Mouse (Mus musculus) neural tube, embryonic 11.5 days (tissue): Measurements from ENCODE around the gene Srsf1. TPM values are rescaled to one million over a fixed set of nuclear protein-coding genes. Genes with fewer than 3 reads are reported as not detected.

Source experiments
- ATAC-seq: fragments of 200-750 bp; cut with Nextera tagmentation; 2 replicates; pipeline ENCODE4 v1.8.0; 2017; ENCODE audit warnings: moderate number of reproducible peaks, mild to moderate bottlenecking, moderate TSS enrichment, moderate library complexity; ENCODE audit not compliant: insufficient read depth, low FRiP score, low TSS enrichment
- DNase-seq: peaks from one replicate; pipeline ENCODE4 v3.0.0-alpha.2; 2015; ENCODE audit warnings: low spot score
- H3K27ac ChIP-seq: fragments of 300-500 bp; sonication (generic); 2 replicates; pipeline ENCODE4 v1.5.1; 2014; ENCODE audit warnings: low read depth, mild to moderate bottlenecking, low read length
- H3K27me3 ChIP-seq: fragments of 300-500 bp; sonication (generic); 2 replicates; pipeline ENCODE4 v1.6.1; 2014; ENCODE audit warnings: mild to moderate bottlenecking, low read length, mixed read lengths; ENCODE audit not compliant: control insufficient read depth, insufficient read depth
- H3K36me3 ChIP-seq: fragments of 300-500 bp; sonication (generic); 2 replicates; pipeline ENCODE4 v1.6.1; 2014; ENCODE audit warnings: mild to moderate bottlenecking, low read length, moderate library complexity, mixed read lengths; ENCODE audit not compliant: control insufficient read depth, insufficient read depth
- H3K4me1 ChIP-seq: fragments of 300-500 bp; sonication (generic); 2 replicates; pipeline ENCODE4 v1.6.1; 2014; ENCODE audit warnings: low read length, mixed read lengths; ENCODE audit not compliant: control insufficient read depth, insufficient read depth
- H3K4me2 ChIP-seq: fragments of 300-500 bp; sonication (generic); 2 replicates; pipeline ENCODE4 v1.6.1; 2014; ENCODE audit warnings: low read depth, mild to moderate bottlenecking, moderate library complexity
- H3K4me3 ChIP-seq: fragments of 300-500 bp; sonication (generic); 2 replicates; pipeline ENCODE4 v1.5.1; 2014; ENCODE audit warnings: low read depth, low read length
- H3K9ac ChIP-seq: fragments of 300-500 bp; sonication (generic); 2 replicates; pipeline ENCODE4 v1.6.1; 2014; ENCODE audit warnings: mild to moderate bottlenecking, low read length
- H3K9me3 ChIP-seq: fragments of 300-500 bp; sonication (generic); 2 replicates; pipeline ENCODE4 v1.6.1; 2016; ENCODE audit warnings: low read length; ENCODE audit not compliant: control insufficient read depth
- WGBS: fragments of 180-500 bp; shearing (Covaris S2); extraction: QIAGEN DNeasy Blood & Tissue Kit; methylation state at CpG from one replicate; pipeline ENCODE4 v1.1.7; 2014; 5-methylcytosine and 5-hydroxymethylcytosine counted together
- polyA plus RNA-seq: library from polyadenylated mRNA; unstranded; fragments of >200 nt; fragmentation: Nextera tagmentation; extraction: Ambion mirVana; gene quantifications from 2 replicates; pipeline ENCODE4 v1.2.1, GENCODE M21; 2014

Gene Srsf1
- polyA plus RNA-seq, 1 experiment from 2014 or later = 497 TPM

GRCm38 (mm10) chr11:88098021-88098729, 51.0 kb downstream of the Srsf1 start, which contains the start of gene Cuedc1:
TSS of gene Cuedc1 (plus strand) at chr11:88098058.
- H3K9ac ChIP-seq = peak within 1 kb of the TSS; percentile 89
- H3K27me3 ChIP-seq = no peaks in the 10 kb centered on the region
- peak within 1 kb of the TSS; percentile 97 for H3K27ac ChIP-seq
- peaks cover 9% of the 10 kb centered on the region; the same call in 1 of the 2 replicates for H3K4me1 ChIP-seq
- peak within 1 kb of the TSS; percentile 77 for H3K4me2 ChIP-seq
- 0 out of 2 replicates have a peak, but pooled peaks have one; percentile 25 for ATAC-seq
- H3K4me3 ChIP-seq = peak within 1 kb of the TSS; percentile 80
- no peaks in the 10 kb centered on the region for H3K9me3 ChIP-seq
- no peak for DNase-seq
- 29% methylated on average over 17 of the region's 17 CpGs for WGBS
- H3K36me3 ChIP-seq = no peaks in the 10 kb centered on the region

GRCm38 (mm10) chr11:88098787-88099598, 51.8 kb downstream of the Srsf1 start:
- Histone ChIP-seq H3K36me3 (no peaks in the 10 kb centered on the region), H3K4me2 (peak overlapping the region; percentile 77), H3K27ac (peak overlapping the region; percentile 97), H3K4me1 (peaks cover 9% of the 10 kb centered on the region; the same call in 1 of the 2 replicates), H3K9me3 (no peaks in the 10 kb centered on the region), H3K9ac (peak overlapping the region; percentile 89), H3K27me3 (no peaks in the 10 kb centered on the region), H3K4me3 (peak overlapping the region; percentile 80)
- under 1% methylated on average over 68 of the region's 95 CpGs for WGBS
- ATAC-seq (peak; percentile 72), DNase-seq (peak; percentile 84)

DNA sequence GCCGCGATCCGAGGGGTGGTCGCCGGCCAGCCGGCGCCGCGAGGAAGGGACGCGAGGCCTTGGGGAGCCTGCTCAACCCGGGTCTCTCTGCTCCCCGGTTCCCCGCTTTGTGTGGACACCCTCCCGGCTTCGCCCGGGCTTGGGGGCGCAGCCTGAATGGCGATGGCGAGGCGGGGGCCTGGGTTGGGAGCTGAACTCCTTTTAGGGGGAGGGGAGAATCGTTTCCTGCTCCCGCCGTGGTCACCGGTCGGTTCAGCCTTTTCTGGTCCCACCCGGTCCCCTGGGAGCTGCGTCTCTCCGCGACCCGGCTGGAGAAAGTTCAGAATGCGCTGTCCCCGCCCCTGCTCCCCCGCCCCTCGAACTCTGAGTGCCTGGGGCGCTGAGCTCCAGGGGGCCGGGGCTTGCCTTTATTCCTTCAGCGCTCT, 52.4 kb downstream of the Srsf1 start:
- 0% methylated on average over 38 of the region's 38 CpGs for WGBS
- peak; percentile 76 for DNase-seq

GRCm38 (mm10) chr11:88100170-88100569, 53.0 kb downstream of the Srsf1 start:
- WGBS = 48% methylated on average over 4 of the region's 4 CpGs
- H3K27me3 ChIP-seq = no peaks in the 10 kb centered on the region
- peaks cover 9% of the 10 kb centered on the region; the same call in 1 of the 2 replicates for H3K4me1 ChIP-seq
- no peak for ATAC-seq
- no peaks in the 10 kb centered on the region for H3K9me3 ChIP-seq
- no peaks in the 10 kb centered on the region for H3K36me3 ChIP-seq
- peak overlapping the region; percentile 80 for H3K4me3 ChIP-seq
- DNase-seq = no peak
- peak overlapping the region; percentile 77 for H3K4me2 ChIP-seq
- H3K9ac ChIP-seq = no peak overlapping the region
- no peak overlapping the region for H3K27ac ChIP-seq

More for the DNA sequence above, 52.4 kb downstream of the Srsf1 start:
- H3K27ac ChIP-seq = peak overlapping the region; percentile 97
- peaks cover 9% of the 10 kb centered on the region; the same call in 1 of the 2 replicates for H3K4me1 ChIP-seq
- peak overlapping the region; percentile 80 for H3K4me3 ChIP-seq
- ATAC-seq = peak; percentile 25; the same call in 1 of the 2 replicates
- no peaks in the 10 kb centered on the region for H3K36me3 ChIP-seq
- no peaks in the 10 kb centered on the region for H3K9me3 ChIP-seq
- no peaks in the 10 kb centered on the region for H3K27me3 ChIP-seq
- H3K9ac ChIP-seq = peak overlapping the region; percentile 89
- H3K4me2 ChIP-seq = peak overlapping the region; percentile 77

Other genes starting within 250 kb of the Srsf1 start
- gene Lpo, start 219.1 kb upstream of the Srsf1 start, polyA plus RNA-seq = 0.20 and 0.58 TPM in 2 replicates
- 11.6 and 12.2 TPM in 2 replicates for gene Mks1, start 194.2 kb upstream of the Srsf1 start, polyA plus RNA-seq
- 0.08 TPM in 1 of 2 replicates, not detected in the other for gene Epx, start 171.8 kb upstream of the Srsf1 start, polyA plus RNA-seq
- gene Olfr462, start 155.1 kb upstream of the Srsf1 start, polyA plus RNA-seq = not detected in 2 replicates
- not detected in 2 replicates for gene Olfr463, start 150.0 kb upstream of the Srsf1 start, polyA plus RNA-seq
- gene Olfr464, start 126.4 kb upstream of the Srsf1 start, polyA plus RNA-seq = not detected in 2 replicates
- gene Dynll2, start 59.8 kb upstream of the Srsf1 start, polyA plus RNA-seq = 22.9 and 25.7 TPM in 2 replicates
- gene Vezf1, start 20.9 kb downstream of the Srsf1 start, polyA plus RNA-seq = 76.2 and 78.4 TPM in 2 replicates
- 18.2 and 21.3 TPM in 2 replicates for gene Cuedc1, start 50.7 kb downstream of the Srsf1 start, polyA plus RNA-seq
- 76.3 and 85.5 TPM in 2 replicates for gene Mrps23, start 157.0 kb downstream of the Srsf1 start, polyA plus RNA-seq
- gene Ccdc182, start 246.7 kb downstream of the Srsf1 start, polyA plus RNA-seq = 17.9 and 18.4 TPM in 2 replicates